Mouse (Mus musculus) embryo, embryonic 9.5 days (tissue): ENCODE data around the gene Arhgef10l.
A peak's percentile ranks its signal among the peaks of the same experiment; 100 is the strongest.

Source experiments
- DNase-seq: peaks from one replicate; pipeline ENCODE4 v3.0.0-alpha.2; 2017; ENCODE audit errors: extremely low spot score

Arhgef10l gene

GRCm38 (mm10) chr4:140657681-140658575 is 7.9 kb downstream of the Arhgef10l start:
- peak; percentile 68 for DNase-seq

DNA sequence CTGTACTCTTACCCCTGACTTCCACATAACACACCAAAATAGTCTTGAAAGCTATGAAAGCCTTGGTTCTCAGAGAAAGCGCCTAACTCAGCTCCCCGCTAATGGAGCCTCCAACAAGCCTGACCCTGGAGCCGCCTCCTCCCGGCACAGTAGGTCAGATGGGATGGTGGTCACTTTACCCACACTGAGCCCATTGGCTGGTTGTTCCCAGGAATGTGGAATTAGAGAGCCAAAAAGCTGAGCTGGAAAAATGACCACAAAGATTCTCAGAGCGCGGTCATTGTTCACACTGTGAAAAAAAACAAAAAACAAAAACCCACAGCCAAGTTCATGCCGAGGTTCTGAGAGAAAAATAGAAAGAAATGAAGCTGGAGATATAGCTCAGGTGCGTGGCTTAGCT is 9.3 kb downstream of the Arhgef10l start:
- no peak for DNase-seq

DNA sequence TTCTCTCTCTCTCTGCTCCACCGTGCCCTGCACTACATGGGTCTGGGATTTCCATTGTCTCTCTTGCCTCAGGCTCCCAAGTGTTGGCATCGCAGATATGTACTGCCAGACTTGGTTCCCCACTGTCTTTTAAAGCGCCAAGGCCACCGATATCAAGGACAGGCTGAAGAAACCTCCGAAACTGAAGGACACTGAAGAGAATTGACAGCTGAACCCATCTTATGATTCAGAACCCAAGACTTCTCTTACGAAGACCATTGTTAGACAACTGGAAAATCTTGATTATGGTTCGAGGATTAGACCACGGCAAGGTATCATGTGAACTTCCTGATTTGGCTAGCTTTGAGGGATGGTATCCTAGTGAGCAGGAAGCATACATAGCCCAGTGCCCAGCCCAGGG is 11.0 kb downstream of the Arhgef10l start:
- DNase-seq, result no peak

GRCm38 (mm10) chr4:140653835-140654583 is 11.8 kb downstream of the Arhgef10l start:
- DNase-seq, result no peak

GRCm38 (mm10) chr4:140649731-140650130 is 16.1 kb downstream of the Arhgef10l start:
- DNase-seq, result no peak

GRCm38 (mm10) chr4:140649207-140649591 is 16.6 kb downstream of the Arhgef10l start:
- no peak for DNase-seq

- peak; percentile 69 for DNase-seq
These were observed 17.2 kb downstream of the Arhgef10l start for GRCm38 (mm10) chr4:140648443-140649206.

GRCm38 (mm10) chr4:140647711-140648421 is 17.9 kb downstream of the Arhgef10l start:
- peak; percentile 63 for DNase-seq

- DNase-seq, result no peak
These were observed 20.2 kb downstream of the Arhgef10l start for GRCm38 (mm10) chr4:140645638-140646037.

DNA sequence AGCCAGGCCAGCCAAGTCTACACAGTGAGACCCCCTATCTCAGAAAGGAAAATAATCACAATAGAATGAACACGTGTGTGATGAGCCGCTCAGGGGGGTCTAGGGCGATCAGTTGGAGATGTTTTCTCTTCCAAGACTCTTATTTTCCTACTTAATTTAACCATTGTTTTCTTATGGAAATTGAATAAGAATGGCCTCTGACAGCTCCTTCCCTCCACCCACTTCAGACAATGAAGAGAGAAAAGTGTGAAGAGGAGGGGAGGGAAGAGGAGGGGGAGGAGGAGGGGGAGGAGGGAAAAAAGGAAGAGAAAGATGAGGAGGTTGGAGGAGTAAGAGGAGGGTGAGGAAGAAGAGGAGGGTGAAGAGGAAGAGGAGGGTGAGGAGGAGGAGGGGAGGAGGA is 21.1 kb downstream of the Arhgef10l start:
- DNase-seq, result no peak

- DNase-seq, result no peak
These were observed 21.5 kb downstream of the Arhgef10l start for GRCm38 (mm10) chr4:140644276-140644675.

DNA sequence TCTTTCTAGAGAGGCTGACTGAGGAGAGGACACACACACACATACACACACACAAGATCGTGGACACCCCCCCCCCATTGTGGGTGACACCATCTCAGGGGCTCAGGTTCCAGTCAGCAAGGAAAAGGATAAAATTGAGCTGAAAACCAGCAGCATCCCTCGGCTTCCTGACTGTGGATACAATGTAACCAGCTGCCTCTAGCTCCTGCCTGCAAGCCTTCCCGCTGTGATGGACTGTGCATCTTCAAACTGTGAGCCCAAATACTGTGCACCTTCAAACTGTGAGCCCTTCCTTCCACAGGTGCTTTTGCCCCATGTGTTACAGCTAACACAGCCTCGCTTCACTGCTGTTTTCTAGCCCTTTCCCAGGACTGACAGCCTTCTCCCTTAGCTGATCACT is 23.4 kb downstream of the Arhgef10l start:
- DNase-seq, result no peak

GRCm38 (mm10) chr4:140641414-140641918 is 24.3 kb downstream of the Arhgef10l start:
- DNase-seq, result no peak

DNA sequence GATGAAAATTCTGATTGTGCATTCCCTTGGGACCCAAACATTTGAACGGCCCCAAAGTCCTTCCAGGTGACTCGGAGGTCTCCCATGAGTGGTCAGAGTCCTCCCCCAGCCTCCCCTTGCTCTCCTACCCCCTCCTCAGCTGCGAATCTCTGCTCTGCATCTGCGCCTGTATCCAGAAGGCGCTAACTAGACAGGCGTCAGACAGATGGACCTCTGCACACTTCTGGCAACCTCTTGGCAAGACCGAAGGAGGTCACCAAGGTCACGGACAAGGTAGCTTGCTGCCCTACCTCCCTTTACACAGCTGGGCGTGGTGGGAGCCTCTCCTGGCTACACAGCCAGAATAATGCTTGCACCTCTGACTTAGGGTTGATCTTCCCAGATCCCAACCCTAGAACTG is 25.1 kb downstream of the Arhgef10l start:
- no peak for DNase-seq

DNA sequence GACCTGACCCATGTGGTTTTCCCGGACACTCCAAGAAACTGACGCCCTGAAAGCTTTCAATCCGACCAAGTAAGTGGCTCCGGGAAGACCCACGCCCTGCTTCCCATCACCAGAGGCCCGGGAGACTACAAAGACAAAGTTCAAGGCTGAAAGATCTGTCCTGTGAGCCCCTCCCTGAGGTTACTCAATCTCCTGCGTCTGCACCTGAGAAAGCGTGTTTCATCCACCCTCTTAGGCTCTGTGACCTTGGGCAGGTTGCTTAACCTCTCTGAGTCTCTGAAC is 25.6 kb downstream of the Arhgef10l start:
- DNase-seq, result no peak

DNA sequence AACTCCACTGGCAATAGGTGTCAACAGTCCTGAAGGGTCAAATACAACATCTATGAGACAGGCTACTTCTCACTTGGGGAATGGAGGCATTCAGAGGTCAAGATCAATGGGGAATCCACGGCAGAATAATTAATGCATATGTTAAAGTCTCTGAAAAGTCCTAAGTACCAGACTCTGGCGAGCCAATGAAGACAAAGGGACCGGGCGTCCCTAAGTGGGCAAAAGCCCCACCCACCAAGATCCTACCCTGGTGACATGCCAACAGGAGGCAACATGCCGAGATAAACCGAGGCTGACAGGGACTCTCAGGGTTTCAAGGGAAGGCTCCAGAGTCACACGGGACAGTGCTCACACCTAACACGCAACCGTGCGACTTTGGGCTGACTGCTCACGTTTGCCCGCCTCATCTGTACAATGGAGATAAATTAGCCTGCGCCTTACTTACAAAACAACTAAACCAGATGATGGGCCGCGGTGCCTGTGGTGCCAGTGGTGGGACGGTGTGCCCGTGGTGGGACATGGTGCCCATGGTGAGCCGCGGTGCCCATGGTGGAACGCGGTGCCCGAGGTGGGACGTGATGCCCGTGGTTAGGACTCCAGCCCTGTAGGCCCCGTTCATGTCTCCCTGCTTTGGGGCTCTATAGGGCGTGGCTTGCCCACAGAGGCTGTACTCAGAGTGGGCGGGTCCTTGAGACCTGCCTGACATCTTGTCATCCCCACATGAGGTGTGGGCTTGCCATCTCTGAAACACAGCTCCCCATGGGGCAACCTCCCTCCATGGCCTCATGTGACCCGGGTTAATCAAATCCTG is 26.2 kb downstream of the Arhgef10l start:
- DNase-seq, result no peak

GRCm38 (mm10) chr4:140638591-140638990 is 27.2 kb downstream of the Arhgef10l start:
- no peak for DNase-seq

GRCm38 (mm10) chr4:140637269-140637668 is 28.5 kb downstream of the Arhgef10l start:
- no peak for DNase-seq

- no peak for DNase-seq
These were observed 29.4 kb downstream of the Arhgef10l start for GRCm38 (mm10) chr4:140636312-140636996.

DNA sequence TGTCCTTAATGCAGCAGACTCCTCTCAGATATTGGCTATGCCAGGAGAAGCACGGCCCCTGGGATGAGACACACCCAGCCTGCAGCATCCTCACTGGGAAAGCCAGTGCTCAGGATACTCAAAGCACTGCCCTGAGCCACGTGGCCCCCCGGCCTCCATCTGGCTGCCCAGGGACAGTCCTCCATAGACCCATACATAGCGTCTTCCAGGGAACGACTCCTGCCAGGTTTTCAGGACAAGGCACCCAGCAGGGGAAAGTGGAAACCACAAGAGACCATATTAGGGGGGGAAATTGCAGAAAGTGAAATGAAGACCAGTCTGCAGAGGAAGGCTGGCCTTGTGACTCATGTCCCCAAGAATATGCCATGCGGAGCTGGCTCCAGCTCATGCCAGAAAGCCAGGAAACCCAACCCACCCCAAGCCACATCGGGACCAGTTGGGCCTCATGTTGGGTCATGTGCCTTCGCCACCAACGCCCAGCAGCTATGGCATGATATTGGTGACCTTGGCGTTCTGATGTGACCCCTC is 30.9 kb downstream of the Arhgef10l start:
- DNase-seq, result no peak
